Mouse (Mus musculus) lung, adult 18-20 months (tissue): ENCODE measurements around the gene Cd164.

Experiments
- DNase-seq, 2 experiments: peaks; one replicate each; pipeline ENCODE4 v3.0.0; 2022; ENCODE audit warnings: mixed read lengths in 2 of 2

Gene Cd164

DNA sequence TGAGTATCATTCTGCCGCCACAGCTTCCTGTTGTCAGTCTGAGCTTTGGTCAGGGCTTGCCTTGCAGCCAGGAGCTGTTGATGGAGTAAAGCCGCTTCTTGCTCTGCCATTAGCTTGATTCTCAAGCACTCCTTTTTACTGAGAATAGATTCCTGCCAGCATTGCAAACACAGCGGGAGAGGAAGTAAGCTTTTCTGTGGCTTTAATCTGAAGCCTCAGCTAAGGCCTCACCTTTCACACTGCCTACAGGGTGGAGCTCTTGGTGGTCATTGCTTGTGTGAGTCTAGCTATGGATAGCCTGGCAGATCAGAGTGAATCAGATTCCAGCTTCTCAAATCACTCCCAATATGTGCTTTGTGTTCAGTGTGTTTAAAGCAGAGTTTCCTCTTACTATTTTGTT lies 33.1 kb downstream of the Cd164 start:
- no peak for DNase-seq

DNA sequence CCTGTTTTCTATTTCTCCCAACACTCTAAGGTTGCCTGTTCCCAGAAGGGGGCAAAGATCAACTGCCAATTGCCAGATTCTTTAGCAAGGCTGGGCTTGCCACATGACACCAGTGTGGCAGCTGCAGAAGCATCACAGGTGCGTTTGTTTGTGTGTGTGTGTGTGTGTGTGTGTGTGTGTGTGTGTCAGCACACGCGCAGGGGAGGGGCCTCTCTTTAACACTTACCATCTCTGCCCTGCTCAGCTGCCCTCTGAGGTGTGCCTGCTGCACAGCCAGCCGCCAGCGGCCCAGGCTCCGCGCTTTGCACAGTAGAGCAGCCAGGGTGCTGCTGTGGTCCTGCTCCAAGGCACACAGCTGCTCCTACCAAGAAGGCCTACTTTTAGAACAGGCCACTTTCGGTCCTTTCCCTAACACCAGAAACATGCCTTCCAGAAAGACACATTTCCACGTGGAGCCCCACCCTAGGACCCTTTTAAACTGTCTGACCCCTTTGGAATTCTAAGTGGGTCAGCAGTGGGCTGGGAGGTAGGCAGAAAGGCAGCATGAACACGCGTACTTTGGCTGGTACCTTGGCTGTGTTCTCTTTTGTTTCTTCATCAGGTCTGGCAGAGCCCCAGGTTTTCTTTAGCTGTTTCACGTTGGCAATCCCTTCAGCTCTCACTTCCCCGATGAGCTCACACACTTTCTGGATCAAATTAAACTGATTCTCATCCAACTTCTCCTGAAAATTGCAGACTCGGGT lies 33.8 kb downstream of the Cd164 start:
- peak; percentile 33 to 69 for DNase-seq

DNA sequence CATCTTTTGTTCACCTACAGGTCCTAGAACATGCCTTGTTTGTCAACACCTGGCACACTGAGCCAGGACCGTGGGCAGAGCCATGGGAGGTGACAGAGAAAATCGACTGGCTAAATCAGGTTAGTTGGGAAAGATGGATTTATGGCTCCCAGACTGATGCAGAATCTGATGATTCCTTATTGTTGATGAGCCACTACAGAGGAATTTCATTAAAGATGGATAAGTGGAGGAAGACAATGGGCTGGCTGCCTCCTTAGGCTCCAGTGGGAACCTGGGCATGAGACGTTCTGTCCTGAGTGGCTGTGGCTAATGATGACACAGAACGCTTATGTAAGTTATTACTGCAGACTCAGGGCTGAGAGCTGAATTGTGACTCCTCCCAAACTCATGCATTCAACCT lies 34.5 kb downstream of the Cd164 start:
- no peak for DNase-seq

DNA sequence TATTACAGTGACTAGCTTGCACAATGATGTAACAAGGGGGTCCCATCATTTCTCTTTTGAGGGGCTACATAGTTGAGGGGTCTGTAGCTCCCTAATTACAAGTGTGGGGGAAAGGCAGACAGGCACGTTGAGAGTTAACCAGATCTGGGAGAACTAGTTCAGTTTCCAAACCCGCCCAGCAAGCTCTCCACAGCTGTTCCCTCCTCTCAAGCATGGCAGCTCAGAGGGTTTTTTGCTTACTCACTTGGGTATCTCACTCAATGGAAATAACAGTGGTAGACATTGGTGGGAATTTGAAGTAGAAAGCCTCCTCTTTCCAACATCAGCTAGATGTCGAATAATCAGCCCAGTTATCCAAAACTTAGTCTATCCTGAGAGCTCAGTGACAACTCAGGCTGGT lies 35.9 kb downstream of the Cd164 start:
- DNase-seq: no peak

DNA sequence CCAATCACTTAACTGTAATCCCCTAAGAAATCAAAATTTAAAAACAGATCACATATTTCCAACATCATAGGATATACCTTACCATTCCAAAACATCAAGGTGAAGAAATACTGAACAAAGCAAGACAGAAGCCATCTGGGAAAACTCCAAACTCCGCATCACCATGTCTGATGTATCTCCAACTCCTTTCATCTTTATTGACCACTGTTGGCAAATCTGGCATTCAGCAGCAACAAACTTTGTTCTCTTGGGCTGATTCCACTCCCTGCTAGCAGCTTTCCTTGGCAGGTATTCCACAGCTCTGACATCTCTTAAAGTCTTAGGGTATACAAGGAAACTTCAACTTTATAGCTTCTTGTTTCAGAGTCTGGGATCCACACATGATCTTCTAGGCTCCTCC lies 39.2 kb downstream of the Cd164 start:
- no peak for DNase-seq

DNA sequence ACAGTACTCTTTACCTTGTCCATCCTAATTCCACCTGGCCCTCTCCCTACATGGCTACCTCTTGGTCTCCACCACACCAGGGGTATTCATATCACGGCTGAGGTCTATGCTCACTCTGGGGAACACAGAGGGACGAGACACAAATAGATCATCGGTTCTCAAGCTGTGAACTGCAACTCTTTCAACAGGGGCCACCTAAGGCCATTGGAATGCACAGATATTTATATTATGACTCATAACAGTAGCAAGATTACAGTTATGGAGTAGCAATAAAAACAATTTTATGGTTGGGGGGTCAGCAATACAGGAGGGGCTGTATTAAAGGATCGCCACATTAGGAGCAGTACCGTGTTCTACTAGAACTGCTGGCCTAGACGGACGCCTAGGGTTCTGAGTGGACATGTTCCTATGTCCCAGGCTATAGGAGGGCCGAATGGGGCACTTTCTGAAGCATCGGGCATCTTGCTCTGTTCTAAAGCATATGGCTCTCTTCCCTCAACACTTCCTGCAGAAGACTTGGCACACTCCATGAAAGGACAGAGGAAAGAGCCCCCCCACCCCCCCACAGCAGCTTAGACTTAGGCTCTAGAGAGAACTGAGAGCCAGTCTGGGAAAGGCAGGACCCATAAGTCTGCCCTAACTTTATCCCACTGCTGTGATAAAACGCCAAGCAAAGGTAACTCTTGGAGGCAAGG lies 42.6 kb downstream of the Cd164 start:
- DNase-seq: no peak

DNA sequence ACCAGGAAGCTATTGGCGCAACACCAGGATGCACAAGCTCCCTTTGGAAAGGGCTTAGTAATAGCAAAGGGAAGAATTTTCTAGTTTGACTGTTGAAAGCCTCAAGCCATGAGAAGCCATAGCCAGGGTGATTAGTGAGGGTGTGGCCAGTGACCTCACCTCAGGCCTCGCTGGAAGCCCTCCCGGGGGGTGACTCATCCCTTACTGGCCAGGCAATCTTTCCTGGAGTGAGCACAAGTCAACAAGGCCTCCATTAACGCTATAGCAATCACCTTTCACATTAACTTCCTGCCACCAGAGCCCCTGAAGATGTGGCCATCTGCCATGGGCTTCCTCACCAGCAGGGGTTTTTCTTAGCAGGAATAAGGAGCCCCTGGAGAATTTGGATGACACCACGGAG lies 45.9 kb downstream of the Cd164 start:
- DNase-seq: peak; percentile 37 to 56

DNA sequence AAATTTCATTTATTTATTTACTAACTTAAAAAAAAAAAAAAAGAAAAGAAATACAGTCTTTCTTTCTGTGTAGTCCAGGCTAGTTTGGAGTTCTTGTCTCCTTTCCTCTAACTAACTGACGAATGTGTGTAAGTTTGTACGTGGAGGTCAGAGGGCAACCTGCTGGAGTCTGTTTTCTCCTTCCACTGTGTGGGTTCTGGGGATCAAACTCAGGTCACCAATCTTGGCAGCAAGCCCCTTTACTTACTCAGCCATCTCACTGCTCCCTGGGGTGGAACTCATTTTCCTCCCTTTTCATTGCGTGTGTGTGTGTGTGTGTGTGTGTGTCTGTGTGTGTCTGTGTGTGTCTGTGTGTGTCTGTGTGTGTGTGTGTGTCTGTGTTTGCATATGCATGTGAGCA lies 49.1 kb downstream of the Cd164 start:
- DNase-seq: no peak

DNA sequence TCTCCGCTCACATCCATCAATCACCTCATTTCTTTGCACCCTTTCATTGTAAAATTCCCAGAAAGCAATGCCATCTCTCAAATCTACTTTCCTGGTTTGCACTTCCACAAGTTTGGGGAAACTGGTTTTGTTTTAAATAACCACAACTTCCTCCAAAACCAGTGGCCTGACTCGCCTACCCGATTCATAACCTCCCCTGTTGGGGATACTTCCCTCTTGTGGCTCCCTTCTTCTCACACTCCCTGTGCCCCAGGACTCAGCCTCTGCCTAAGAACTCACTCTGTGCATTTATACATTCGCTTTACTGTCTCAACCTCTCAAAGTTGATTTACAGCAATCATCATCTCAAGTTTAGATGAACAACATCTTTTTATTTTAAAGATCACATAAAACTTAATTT lies 51.9 kb downstream of the Cd164 start:
- peak in 1 of 2 experiments; percentile 17 for DNase-seq

DNA sequence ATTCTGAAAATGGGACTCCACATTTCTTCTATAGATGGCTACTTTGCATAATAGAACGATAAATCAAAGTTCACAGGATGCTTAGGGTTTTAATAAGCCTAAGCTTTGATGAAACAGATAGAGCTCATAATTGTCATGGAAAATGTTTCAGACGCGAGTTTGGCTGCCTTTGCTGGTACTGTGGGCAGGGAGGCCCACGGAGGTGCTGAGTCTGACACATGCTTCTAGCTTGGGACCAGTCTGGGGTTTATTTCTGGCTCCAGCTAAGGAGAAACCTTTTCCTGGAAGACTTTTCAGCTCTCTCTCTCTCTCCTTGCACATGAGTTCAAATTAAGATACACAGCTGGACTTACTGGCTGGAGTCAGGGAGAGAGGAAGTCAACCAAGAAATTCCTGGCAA lies 53.1 kb downstream of the Cd164 start:
- DNase-seq: no peak

DNA sequence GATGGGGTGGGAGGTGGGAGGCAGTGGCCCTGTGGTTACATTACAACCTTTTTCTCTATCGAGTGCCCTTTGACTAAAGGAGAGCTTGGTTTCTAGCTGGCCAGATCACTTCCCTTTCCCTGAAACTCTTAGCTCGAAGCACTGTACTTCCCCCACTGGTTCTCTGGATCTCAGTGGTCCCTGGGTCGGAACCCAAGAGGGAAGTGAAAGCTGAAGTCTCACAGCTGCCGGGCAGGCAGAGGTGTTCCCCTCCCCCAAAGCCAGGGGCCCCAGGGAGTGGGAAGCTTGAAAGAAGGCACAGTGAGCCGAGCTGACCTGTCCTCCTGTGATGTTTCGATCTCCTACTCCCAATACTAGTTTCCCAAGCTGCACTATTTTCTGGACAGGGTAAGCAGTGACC lies 54.0 kb downstream of the Cd164 start:
- DNase-seq: peak; percentile 37 to 47

DNA sequence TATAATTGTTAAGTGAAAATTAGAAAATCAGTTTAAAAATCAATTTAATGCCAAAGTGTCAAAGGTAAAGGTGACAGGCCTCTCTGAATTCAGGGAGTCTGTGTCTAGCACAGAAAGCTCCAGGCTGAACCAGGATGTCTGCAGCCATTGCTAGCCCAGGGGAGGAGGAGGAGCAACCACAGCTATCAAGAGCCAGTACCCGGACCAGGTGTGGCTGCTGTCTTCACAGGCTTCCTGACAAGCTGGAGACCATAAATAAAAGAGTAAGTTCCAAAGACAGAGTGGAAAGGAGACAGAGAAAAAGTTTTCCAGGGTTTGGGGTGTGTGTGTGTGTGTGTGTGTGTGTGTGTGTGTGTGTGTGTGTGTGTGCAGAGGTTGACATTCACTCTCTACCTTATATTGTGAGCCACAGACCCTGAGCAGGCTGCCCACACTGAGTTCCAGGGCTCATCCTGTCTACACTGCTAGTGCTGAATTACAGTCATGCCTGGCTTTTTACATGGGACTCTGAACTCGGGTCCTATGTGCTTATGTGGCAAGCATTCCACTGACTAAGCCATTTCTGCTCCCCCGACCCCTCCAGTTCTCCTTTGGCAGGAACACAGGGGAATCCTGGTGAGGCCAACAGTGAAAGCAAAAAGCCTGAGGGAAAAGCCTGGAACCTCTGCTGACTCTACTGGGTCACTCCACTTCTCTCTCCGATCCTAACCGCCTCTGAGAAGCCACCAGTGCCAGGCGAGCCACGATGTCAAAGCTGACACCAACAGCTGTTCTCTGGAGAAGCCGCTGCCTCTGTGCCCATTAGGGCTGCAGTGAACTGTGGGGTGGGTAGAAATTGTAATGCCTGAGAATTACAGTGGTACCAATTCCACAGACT lies 56.5 kb downstream of the Cd164 start:
- DNase-seq: no peak

DNA sequence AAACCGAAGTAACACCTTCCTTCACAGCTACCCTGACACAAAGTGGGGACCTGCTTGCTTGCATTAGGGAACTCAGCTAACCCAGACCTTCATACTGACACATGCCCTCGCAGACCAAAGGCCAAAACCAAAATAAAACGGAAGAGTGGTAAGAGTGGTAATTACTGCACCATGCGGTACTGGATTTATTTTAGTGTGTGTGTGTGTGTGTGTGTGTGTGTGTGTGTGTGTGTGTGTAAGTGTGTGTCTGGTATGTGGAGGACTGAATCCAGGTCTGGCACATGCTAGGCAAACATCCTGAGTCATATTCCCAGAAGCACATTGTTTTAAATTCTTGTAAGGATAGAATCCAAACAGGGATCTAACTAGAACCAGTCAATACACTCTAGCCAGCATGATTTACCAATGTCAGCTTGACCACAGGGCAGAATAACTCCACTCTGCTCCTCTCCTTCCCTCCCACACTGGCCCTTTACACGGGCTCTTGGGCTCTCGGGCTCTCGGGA lies 57.2 kb downstream of the Cd164 start:
- no peak for DNase-seq

DNA sequence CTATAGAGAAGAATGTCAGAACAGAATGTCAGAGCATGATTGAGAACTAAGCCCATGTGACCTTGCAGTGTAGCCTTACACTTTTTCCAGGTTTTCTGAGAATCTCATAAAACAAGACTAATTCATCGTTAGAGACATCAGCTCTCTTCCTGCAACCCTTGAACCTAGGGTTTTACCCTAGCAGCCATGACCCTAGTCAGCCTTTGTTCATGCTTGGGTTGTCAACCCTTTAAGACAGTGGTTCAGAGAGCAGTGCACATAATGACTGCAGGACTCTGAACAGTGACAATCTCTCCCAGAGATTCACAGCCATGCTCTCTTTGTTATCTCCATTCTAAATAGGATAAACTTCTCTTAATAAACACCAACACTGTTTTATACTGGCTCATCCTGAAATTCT lies 59.3 kb downstream of the Cd164 start:
- DNase-seq: no peak

DNA sequence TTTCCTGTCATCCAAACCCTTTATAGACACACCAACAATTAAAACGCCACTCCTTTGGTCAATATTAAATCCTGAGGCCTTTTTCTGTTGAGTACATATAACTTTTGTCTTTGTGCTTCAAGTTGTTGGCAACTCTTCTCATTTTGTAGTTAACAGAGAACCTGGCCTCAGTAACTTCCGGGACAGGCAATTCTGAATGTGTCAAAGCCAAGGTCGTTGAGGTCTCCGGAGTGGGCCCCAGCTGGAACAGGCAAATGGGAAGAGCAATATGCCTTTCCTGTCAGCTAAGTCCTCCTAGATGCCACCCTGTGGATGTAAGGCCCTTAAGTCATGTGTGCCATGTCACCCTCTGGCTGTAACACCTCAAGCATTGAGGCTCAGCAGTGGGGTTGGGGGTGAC lies 61.2 kb downstream of the Cd164 start:
- DNase-seq: no peak
